Mouse (Mus musculus): ENCODE results near the gene Adamtsl2. TPM values are rescaled to one million over a fixed set of nuclear protein-coding genes. Genes with fewer than 3 reads are reported as not detected.

Gene Adamtsl2
- polyA plus RNA-seq, 1 experiment from 2014 or later = 14.2 TPM

- Histone ChIP-seq H3K9ac (replicated peaks; ENCODE audit: low read depth, low read length) (no peak overlapping the region), H3K4me1 (replicated peaks; ENCODE audit: control insufficient read depth, insufficient read depth, low read length) (peaks cover 6% of the 10 kb centered on the region; the same call in 1 of the 2 replicates), H3K4me3 (replicated peaks; ENCODE audit: low read length) (no peak overlapping the region), H3K27ac (ENCODE audit: low read length) (no peak overlapping the region), H3K27me3 (replicated peaks; ENCODE audit: control insufficient read depth, insufficient read depth, low read length) (no peaks in the 10 kb centered on the region), H3K9me3 (ENCODE audit: control insufficient read depth, low read length) (no peaks in the 10 kb centered on the region), H3K36me3 (ENCODE audit: control insufficient read depth, insufficient read depth) (no peaks in the 10 kb centered on the region), H3K4me2 (ENCODE audit: low read length) (no peak overlapping the region)
- 76% methylated on average over 13 of the region's 13 CpGs for WGBS
- ATAC-seq = no peak
These were observed 17.3 kb downstream of the Adamtsl2 start for GRCm38 (mm10) chr2:27096341-27096981.

GRCm38 (mm10) chr2:27097241-27097656 lies 18.1 kb downstream of the Adamtsl2 start:
- no peaks in the 10 kb centered on the region for H3K36me3 ChIP-seq (ENCODE audit: control insufficient read depth, insufficient read depth)
- no peak overlapping the region for H3K9ac ChIP-seq (replicated peaks; ENCODE audit: low read depth, low read length)
- no peak overlapping the region for H3K27ac ChIP-seq (ENCODE audit: low read length)
- H3K27me3 ChIP-seq (replicated peaks; ENCODE audit: control insufficient read depth, insufficient read depth, low read length) = no peaks in the 10 kb centered on the region
- H3K9me3 ChIP-seq (ENCODE audit: control insufficient read depth, low read length) = no peaks in the 10 kb centered on the region
- 63% methylated on average over 6 of the region's 6 CpGs for WGBS
- H3K4me1 ChIP-seq (replicated peaks; ENCODE audit: control insufficient read depth, insufficient read depth, low read length) = peaks cover 6% of the 10 kb centered on the region; the same call in 1 of the 2 replicates
- H3K4me2 ChIP-seq (ENCODE audit: low read length) = no peak overlapping the region
- H3K4me3 ChIP-seq (replicated peaks; ENCODE audit: low read length) = no peak overlapping the region
- ATAC-seq = no peak

DNA sequence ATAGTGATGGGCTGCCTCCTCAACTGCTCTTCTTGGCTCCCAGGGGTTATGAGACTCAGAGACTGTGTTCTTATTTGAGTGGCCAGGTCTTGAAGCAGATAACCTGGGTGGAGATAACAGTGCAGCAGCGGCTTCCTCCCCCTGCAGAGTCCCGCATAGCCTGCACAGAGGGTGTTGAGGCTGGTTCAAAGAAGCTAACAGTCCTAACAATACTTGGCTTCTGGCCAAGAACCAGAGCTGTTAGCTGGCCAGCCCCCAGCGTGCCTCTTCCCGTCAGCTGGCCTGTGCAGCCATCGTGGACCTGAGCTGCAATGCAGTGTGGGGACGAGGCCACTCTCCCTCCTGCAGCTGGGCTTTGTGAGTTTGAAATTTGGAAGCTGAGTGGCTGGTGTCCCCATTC lies 18.6 kb downstream of the Adamtsl2 start:
- WGBS = 18% methylated on average over 6 of the region's 6 CpGs
- ATAC-seq = peak; percentile 58; the same call in 1 of the 2 replicates
- H3K36me3 ChIP-seq (ENCODE audit: control insufficient read depth, insufficient read depth) = no peaks in the 10 kb centered on the region

GRCm38 (mm10) chr2:27103554-27103953 lies 24.4 kb downstream of the Adamtsl2 start:
- H3K27ac ChIP-seq (ENCODE audit: low read length) = peak overlapping the region; percentile 16; the same call in 1 of the 2 replicates

More for the DNA sequence above, 18.6 kb downstream of the Adamtsl2 start:
- Histone ChIP-seq H3K9ac (replicated peaks; ENCODE audit: low read depth, low read length) (no peak overlapping the region), H3K27ac (ENCODE audit: low read length) (no peak overlapping the region), H3K4me3 (replicated peaks; ENCODE audit: low read length) (no peak overlapping the region), H3K9me3 (ENCODE audit: control insufficient read depth, low read length) (no peaks in the 10 kb centered on the region), H3K27me3 (replicated peaks; ENCODE audit: control insufficient read depth, insufficient read depth, low read length) (no peaks in the 10 kb centered on the region), H3K4me1 (replicated peaks; ENCODE audit: control insufficient read depth, insufficient read depth, low read length) (peaks cover 6% of the 10 kb centered on the region; the same call in 1 of the 2 replicates), H3K4me2 (ENCODE audit: low read length) (no peak overlapping the region)

DNA sequence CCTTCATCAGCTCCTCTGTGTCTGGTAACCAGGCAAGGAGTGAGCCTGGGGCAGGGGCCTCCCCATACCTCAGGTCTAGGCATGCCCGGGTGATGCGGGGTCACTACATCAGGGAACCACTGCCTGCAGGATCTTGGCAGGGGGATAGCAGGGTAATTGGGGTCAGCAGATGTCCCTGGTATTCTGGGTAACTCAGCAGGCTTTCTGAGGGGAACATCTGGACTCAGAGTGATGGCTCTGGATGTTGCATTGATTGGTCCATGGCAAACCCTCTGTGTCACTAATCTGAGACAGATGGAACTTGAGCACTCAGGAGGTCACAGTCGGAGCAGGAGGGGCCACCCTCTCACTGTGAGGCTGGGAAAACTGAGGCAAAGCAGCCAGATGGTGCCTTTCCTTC lies 27.6 kb downstream of the Adamtsl2 start:
- Histone ChIP-seq H3K4me2 (ENCODE audit: low read length) (no peak overlapping the region), H3K9ac (replicated peaks; ENCODE audit: low read depth, low read length) (no peak overlapping the region), H3K9me3 (ENCODE audit: control insufficient read depth, low read length) (no peaks in the 10 kb centered on the region), H3K4me3 (replicated peaks; ENCODE audit: low read length) (no peak overlapping the region), H3K27me3 (replicated peaks; ENCODE audit: control insufficient read depth, insufficient read depth, low read length) (no peaks in the 10 kb centered on the region), H3K36me3 (ENCODE audit: control insufficient read depth, insufficient read depth) (no peaks in the 10 kb centered on the region), H3K4me1 (replicated peaks; ENCODE audit: control insufficient read depth, insufficient read depth, low read length) (peaks cover 12% of the 10 kb centered on the region), H3K27ac (ENCODE audit: low read length) (no peak overlapping the region)
- WGBS = 76% methylated on average over 3 of the region's 3 CpGs
- ATAC-seq = no peak

More at GRCm38 (mm10) chr2:27103554-27103953, 24.4 kb downstream of the Adamtsl2 start:
- no peaks in the 10 kb centered on the region for H3K36me3 ChIP-seq (ENCODE audit: control insufficient read depth, insufficient read depth)
- 51% methylated on average over 7 of the region's 7 CpGs for WGBS
- no peak overlapping the region for H3K4me3 ChIP-seq (replicated peaks; ENCODE audit: low read length)
- H3K9me3 ChIP-seq (ENCODE audit: control insufficient read depth, low read length) = no peaks in the 10 kb centered on the region
- peak; percentile 69 for ATAC-seq
- H3K4me2 ChIP-seq (ENCODE audit: low read length) = no peak overlapping the region
- H3K4me1 ChIP-seq (replicated peaks; ENCODE audit: control insufficient read depth, insufficient read depth, low read length) = peaks cover 12% of the 10 kb centered on the region
- no peaks in the 10 kb centered on the region for H3K27me3 ChIP-seq (replicated peaks; ENCODE audit: control insufficient read depth, insufficient read depth, low read length)
- H3K9ac ChIP-seq (replicated peaks; ENCODE audit: low read depth, low read length) = no peak overlapping the region

- Histone ChIP-seq H3K9ac (replicated peaks; ENCODE audit: low read depth, low read length) (no peak overlapping the region), H3K4me1 (replicated peaks; ENCODE audit: control insufficient read depth, insufficient read depth, low read length) (peaks cover 9% of the 10 kb centered on the region), H3K9me3 (ENCODE audit: control insufficient read depth, low read length) (no peaks in the 10 kb centered on the region), H3K27me3 (replicated peaks; ENCODE audit: control insufficient read depth, insufficient read depth, low read length) (no peaks in the 10 kb centered on the region), H3K36me3 (ENCODE audit: control insufficient read depth, insufficient read depth) (no peaks in the 10 kb centered on the region), H3K4me2 (ENCODE audit: low read length) (no peak overlapping the region), H3K4me3 (replicated peaks; ENCODE audit: low read length) (no peak overlapping the region), H3K27ac (ENCODE audit: low read length) (no peak overlapping the region)
- 62% methylated on average over 2 of the region's 2 CpGs for WGBS
- ATAC-seq = no peak
These were observed 29.0 kb downstream of the Adamtsl2 start for GRCm38 (mm10) chr2:27108144-27108543.

DNA sequence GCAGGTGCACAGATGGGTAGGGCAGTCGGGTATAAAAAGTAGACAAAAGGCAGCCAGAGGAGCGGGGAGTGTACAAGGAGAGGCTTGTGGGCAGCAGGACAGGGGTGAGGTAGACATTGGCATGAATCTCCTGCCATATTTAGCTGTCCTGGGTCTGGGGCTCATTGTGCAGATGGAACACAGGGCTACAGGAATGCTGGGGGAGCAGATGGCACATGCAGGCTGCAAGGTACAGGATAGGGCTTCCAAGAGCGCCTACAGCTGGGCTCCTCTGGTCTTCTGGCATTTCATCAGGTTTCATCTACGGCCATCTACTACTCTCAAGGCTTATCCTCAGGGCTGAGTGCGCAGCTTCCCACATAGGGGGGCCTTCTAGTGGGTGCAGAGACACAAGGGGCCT lies 29.9 kb downstream of the Adamtsl2 start:
- ATAC-seq = no peak
- no peak overlapping the region for H3K4me3 ChIP-seq (replicated peaks; ENCODE audit: low read length)
- H3K9me3 ChIP-seq (ENCODE audit: control insufficient read depth, low read length) = no peaks in the 10 kb centered on the region
- H3K27me3 ChIP-seq (replicated peaks; ENCODE audit: control insufficient read depth, insufficient read depth, low read length) = no peaks in the 10 kb centered on the region
- no peaks in the 10 kb centered on the region for H3K36me3 ChIP-seq (ENCODE audit: control insufficient read depth, insufficient read depth)
- peaks cover 1% of the 10 kb centered on the region for H3K4me1 ChIP-seq (replicated peaks; ENCODE audit: control insufficient read depth, insufficient read depth, low read length)
- H3K27ac ChIP-seq (ENCODE audit: low read length) = no peak overlapping the region
- WGBS = 69% methylated on average over 5 of the region's 5 CpGs
- H3K4me2 ChIP-seq (ENCODE audit: low read length) = no peak overlapping the region
- H3K9ac ChIP-seq (replicated peaks; ENCODE audit: low read depth, low read length) = no peak overlapping the region

DNA sequence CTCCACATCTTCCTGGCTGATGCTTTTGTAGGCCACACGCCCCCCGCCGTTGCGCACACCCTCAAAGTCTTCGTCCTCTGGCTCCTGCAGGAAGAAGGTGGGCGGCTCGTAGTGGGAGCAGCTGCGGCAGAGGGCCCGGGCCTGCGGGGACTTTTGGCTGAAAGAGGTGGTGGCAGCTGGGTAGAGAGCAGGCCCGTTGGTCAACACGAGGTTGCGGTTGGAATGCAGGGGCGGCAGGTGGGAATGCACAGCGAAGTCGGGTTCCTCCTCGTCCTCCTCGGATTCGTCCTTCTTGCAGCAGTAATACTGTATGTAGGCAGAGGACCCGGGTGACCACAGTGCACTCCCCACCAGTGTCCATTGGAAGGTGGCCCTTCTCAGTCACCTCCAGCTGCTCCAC lies 33.4 kb downstream of the Adamtsl2 start:
- Histone ChIP-seq H3K27ac (ENCODE audit: low read length) (no peak overlapping the region), H3K9ac (replicated peaks; ENCODE audit: low read depth, low read length) (no peak overlapping the region), H3K9me3 (ENCODE audit: control insufficient read depth, low read length) (no peaks in the 10 kb centered on the region), H3K4me2 (ENCODE audit: low read length) (no peak overlapping the region), H3K4me3 (replicated peaks; ENCODE audit: low read length) (no peak overlapping the region), H3K27me3 (replicated peaks; ENCODE audit: control insufficient read depth, insufficient read depth, low read length) (no peaks in the 10 kb centered on the region), H3K36me3 (ENCODE audit: control insufficient read depth, insufficient read depth) (no peaks in the 10 kb centered on the region), H3K4me1 (replicated peaks; ENCODE audit: control insufficient read depth, insufficient read depth, low read length) (no peaks in the 10 kb centered on the region; the same call in 1 of the 2 replicates)
- 80% methylated on average over 20 of the region's 20 CpGs for WGBS
- no peak for ATAC-seq

- H3K4me3 ChIP-seq (replicated peaks; ENCODE audit: low read length) = no peak overlapping the region
- H3K4me2 ChIP-seq (ENCODE audit: low read length) = no peak overlapping the region
- H3K9ac ChIP-seq (replicated peaks; ENCODE audit: low read depth, low read length) = no peak overlapping the region
- H3K9me3 ChIP-seq (ENCODE audit: control insufficient read depth, low read length) = no peaks in the 10 kb centered on the region
- no peaks in the 10 kb centered on the region for H3K36me3 ChIP-seq (ENCODE audit: control insufficient read depth, insufficient read depth)
- H3K27ac ChIP-seq (ENCODE audit: low read length) = no peak overlapping the region
- WGBS = 87% methylated on average over 10 of the region's 10 CpGs
- ATAC-seq = no peak
- H3K4me1 ChIP-seq (replicated peaks; ENCODE audit: control insufficient read depth, insufficient read depth, low read length) = no peaks in the 10 kb centered on the region; the same call in 1 of the 2 replicates
- no peaks in the 10 kb centered on the region; the same call in 1 of the 2 replicates for H3K27me3 ChIP-seq (replicated peaks; ENCODE audit: control insufficient read depth, insufficient read depth, low read length)
These were observed 35.0 kb downstream of the Adamtsl2 start for GRCm38 (mm10) chr2:27114169-27114568.

Measured in forebrain, embryonic 16.5 days (tissue).